Mouse (Mus musculus) cerebellum, postnatal 4 days (tissue): ENCODE measurements around the gene Mtr.
A peak's percentile ranks its signal among the peaks of the same experiment; 100 is the strongest.

Experiments
- DNase-seq, 2 experiments: peaks; one replicate each; pipeline ENCODE4 v3.0.0; 2022; ENCODE audit warnings: low spot score in 2 of 2, mixed read lengths in 1 of 2

The Mtr gene

DNA sequence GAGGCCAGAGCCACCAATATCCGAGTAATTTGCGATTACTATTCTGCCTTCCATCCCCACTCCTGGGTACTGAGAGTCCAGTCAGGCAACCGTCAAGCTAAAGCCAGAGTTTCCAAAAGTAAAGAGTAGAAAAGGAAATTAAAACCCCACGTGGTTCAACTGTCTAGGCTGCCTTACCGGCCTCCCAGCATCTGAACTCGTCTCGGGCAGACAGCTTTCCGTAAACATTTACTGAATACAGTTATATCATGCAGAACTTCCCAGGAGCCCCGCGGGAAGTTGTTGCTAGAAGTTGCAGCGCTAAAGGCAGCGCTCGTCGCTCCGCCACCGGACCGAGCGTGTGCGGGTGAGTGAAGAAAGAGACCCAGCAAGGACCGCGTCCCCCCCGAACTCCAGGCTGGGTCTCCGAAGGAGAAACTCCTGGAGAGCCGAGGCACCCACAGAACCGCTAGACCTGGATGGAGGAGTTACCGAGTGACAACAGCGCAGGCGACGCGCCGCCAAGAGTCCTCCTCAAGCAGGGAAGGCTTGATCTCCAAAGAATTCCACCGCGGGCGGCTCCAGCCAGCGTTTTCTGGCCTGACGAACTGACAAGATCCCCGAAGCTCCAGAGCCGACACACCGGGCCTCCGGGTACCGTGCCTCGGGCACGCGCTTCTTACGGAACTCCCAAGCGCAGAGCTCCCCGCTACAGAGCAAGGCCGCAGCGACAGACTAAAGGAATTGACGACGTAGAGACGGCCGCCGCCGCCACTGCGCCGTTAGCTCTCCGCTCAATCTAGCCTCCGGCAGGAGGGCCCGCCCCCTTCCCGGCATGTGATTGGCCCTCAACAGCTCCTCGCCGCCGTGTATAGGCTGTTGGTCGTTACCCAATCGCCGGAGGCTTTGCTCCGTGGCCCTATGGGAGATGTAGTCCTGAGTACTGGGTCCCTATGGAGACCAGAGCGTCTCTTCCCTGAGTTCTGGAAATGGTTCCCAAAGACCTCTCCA lies at the start of gene Mtr:
TSS of gene Mtr (minus strand) at position 723 of the 990 bp plus-strand sequence.
- DNase-seq, result peak; percentile 89 to 95

DNA sequence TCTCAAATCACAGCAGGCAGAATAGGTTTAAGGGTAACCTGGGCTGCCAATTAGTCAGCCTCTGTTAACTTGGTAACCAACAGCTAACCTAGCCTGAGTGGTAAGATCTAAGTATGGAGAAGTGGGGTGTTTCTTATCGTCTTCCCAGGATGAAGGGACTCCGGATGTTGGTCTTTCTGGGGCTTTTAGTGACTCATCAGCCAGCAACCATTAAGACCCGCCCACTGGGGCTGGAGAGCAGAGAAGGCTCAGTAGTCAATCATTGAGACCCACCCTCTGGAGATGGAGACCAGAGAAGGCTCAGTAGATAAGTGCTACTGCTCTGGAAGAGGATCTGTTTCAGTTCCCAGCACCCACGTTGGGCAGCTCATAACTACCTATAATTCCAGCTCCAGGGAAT lies 49.4 kb upstream of the Mtr start:
- DNase-seq, result no peak

DNA sequence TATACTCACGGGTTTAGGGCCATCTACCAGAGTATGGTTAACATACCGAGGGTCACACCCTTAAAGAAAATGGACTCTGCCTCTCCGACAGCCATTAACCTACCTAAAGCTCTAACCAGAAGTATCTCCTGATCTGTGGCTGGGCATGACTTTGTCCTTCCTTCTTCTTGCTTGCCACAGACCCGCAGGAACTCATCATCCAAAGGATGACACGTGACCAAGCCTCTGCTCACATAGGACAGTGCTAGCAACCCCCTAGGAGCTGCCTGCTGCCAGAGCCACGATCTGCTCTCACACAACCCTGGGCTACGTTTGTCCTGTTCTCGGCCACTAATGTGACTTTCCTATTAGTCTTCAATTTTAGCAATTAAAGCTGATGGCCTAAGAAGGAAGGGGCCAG lies 47.6 kb upstream of the Mtr start:
- DNase-seq, result no peak

DNA sequence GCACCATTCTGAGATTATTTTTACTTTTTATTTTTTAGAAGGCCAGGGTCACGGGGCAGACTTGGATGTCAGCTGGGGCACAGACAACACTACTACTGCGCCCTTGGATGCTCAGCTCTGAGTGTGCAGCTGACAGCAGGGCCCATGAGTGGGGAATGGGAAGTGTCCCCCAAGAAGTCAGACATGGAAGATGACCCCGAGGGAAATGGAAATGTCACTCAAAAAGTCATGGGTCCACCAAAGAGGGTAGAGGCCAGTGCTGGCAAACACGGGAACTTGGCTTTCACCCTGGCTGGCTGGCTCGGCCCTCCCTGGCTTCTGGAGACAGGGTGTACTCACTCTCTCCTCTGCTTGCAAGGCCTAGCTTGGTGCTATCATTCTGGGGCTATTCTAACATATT lies 47.1 kb upstream of the Mtr start:
- no peak for DNase-seq

DNA sequence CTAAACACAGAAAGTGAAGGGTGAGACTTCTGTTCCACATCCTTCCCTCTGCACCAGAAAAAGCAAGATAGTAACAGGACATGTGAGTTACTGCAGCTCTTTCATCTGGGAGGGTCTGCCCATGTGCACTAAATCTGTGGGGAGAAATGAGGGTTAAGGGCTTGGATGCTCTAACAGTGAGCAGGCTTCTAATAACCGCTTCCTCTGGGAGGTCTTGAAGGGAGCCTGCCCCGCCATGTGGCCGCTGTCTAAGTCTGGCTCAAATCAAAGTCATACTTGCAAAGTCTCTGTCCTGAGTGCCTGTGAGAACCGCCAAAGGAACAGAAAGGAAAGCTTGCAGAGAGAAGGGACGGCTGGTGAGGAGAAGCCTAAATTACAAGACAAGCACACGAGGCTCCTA lies 39.9 kb upstream of the Mtr start:
- no peak for DNase-seq

DNA sequence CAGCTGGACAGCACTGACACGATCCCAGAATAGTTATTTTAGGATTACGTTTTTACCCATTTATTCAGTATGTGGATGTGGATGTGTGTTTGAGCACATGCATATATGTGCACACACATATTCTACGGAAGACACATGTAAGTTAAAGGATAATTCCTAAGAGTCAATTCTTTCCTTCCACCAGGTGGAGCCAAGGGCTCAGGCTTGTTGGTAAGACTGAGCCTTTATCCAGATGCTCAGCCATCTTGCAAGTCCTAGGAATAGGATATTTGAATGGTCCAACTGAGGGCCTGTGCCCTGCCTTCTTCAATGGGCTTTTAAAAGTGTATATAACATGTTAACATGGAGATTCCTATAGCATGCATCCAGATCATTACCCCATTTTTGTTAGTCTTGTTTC lies 38.8 kb upstream of the Mtr start:
- no peak for DNase-seq

DNA sequence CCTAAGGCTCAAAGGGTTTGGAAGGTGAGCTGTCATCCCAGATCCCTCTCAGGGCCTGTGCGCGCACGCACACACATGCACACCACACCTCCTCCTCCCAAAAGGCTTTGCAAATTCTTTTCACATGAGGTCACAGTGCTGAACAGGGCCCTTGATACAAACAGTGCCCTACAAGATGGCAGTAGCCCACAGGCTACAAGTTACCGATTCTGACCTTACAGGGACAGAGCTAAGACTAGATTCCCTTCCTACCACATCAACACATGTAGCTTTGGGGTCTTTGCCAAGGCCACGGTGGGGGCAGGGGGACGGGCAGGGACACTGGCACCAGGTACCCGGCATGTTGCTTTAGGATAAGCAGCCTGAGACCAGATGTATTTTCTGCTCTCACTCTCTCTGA lies 35.9 kb upstream of the Mtr start:
- no peak for DNase-seq

DNA sequence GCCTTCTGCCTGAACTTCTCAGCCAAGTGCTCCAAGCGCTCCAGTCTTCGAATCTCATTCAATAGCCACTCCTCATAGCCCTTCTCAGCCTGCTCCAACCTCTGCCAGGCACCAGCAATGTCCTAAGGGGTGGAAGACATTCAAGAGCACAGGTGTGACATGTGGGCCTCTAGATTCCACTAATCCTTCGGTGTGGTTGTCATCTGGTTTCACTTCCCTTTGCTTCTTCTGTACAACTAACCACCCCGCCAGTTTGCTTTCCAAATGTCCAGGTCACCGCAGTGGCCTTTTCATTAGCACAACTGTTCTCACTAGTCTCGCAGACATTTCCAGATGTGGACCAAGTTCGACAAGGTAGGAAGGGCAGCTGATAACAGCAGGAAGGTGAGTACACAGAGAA lies 32.8 kb upstream of the Mtr start:
- DNase-seq, result no peak

DNA sequence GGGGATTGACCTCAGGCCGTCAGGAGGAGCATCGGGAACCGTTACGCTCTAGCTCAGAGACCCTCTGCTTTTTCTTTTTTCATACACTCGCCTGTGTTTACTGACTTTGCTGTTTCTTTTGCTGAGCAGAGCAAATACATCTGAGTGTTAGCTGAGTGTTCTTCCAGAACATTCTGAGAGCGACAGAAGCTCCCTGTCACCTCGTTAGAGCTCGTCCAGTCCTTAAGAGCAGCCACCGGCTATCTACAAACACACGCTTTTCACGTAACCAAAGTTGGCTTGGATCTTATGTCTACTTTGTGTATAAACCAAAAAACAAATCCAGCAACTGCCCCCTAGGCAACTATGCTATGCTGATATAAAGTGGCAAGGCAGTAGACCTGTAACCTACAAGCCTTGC lies 26.6 kb upstream of the Mtr start:
- DNase-seq, result no peak

DNA sequence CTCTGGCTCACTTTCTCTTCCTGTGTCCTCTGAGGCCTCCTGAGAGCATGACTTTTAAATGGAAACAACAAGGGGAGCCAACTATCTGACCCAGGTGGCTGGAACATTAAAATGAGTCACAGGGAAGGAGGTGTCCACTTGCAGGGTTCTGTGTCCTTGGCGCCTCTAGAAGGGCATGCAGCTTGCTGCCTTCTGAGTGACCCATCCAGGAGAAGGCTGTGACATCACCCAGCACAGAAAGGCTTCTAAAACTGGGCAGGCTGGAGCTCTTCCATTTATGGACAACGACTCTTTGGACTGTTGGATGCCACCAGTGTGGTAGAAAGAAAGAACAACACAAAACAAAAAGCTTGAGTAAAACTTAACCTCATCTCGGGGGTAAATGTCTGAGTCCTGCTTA lies 25.9 kb upstream of the Mtr start:
- no peak for DNase-seq

DNA sequence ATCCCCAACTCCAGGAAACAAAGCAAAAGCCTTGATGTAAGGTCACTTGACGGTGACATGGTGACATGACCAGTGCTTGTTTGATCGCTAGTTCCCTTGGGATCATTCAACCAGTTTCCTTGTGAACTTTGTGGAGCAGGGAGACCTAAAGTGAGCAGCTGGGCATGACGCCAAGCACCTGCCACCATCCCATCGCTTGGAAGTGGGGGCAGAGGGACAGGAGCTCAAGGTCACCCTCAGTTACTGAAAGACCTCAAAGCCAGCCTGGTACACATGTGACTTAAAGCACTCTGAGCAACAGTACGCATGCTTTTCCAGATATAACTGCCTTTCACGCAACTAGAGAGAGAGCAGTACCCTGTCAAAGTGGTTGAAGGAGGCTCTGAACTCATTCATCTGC lies 16.8 kb upstream of the Mtr start:
- DNase-seq, result no peak

DNA sequence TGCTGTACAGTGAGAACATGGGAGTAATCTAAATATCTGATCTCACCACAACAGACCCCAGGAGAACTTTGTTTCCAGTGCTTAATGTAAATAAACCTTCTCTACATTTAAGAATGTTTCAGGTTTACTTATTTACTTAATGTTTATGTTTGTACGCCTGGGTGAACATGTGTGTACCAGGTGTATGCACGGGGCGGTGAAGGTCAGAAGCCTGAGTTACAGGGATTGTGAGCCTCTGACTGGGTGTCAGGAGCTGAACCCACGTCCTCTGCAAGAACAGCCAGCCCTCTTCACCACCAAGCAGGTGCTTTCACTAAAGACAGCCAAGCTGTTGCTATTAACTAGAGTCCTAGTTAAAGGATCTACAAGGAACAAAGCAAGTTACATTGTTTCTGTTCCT lies 16.3 kb upstream of the Mtr start:
- DNase-seq, result no peak

DNA sequence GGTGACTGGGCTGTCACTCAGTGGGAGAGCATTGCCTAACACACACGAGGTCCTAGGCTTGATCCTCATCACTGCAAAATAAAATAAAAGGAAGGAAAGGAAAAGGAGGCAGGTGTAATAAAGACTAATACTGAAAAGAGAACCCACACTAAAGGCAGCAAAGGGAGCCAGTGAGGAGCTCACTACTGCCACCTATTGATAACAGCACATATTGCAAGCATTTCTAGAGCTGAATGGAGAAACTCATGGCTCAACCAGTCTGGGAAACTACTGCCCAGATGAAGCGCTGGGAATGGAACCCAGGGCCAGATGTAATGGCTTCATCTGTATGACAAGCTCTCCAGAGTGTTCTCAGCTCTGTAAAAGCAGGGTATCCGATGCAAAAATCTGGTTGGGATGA lies 15.0 kb upstream of the Mtr start:
- DNase-seq, result peak in 1 of 2 experiments; percentile 9

DNA sequence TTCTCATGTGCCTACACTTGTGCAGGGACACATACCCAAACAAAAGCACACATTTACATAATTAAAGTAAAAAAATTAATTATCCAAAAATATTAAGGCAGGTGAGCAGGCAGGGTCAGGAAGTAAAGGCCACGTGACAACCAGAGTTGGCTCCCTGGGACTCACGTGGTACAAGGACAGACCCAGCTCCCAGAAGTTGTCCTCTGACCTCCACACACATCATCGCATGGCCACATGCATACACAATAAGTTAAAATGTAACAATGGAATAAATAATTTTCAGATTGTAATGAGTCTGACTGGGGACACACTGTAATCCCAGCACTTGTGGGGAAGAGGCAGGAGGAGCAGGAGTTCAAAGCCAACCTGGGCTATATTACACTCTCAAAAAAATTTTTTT lies 10.1 kb upstream of the Mtr start:
- no peak for DNase-seq

DNA sequence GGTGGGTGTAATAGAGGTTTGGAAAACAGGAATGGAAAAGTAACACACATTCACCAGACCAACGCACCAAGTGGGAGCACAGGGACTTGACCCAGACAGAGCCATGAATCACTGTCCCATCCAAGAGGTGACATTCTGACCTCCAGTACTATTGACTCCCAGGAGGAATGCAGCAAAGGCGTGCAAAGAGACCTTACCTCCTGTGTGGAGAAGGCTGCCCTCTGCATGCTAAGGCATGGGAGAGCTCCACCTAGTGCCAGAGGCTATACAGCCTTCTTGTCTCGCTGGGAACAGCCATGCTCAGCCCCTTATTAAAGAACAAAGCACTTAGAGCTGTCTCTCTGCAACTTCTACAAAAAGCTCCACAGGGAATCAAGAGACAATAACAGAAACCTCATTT lies 9.2 kb upstream of the Mtr start:
- DNase-seq, result no peak

DNA sequence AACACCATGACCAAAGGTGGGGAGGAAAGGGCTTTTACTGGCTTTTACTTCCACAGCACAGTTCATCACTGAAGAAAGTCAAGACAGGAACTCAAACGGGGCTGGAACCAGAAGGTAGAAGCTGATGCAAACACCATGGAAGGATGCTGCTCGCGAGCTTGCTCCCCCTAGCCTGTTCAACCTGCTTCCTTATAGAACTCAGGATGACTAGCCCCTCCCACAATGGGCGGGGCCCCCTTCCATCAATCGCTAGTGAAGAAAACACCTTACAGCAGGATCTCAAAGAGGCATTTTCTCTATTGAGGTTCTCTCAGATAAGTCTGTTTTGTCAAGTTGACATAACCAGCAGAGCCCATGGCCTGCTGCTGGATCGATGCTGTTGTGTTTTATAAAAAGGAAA lies 6.1 kb upstream of the Mtr start:
- no peak for DNase-seq

DNA sequence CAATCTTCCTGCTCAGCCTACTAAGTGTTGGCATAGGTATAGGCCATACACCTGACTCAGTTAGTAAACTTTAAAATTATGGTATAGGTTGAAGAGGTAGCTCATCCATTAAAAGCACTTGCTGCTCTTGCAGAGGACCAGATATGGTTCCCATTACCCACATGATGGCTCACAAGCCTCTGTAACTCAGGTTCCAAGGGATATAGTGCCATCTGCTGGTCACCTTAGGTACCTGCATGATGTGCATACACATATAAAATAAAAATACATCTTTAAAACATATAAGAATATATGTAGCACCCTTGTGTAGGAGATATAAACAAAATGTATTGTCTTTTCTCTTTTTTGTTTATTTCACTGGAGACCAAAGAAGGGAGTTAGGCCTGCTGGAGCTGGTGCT lies 3.6 kb upstream of the Mtr start:
- no peak for DNase-seq

DNA sequence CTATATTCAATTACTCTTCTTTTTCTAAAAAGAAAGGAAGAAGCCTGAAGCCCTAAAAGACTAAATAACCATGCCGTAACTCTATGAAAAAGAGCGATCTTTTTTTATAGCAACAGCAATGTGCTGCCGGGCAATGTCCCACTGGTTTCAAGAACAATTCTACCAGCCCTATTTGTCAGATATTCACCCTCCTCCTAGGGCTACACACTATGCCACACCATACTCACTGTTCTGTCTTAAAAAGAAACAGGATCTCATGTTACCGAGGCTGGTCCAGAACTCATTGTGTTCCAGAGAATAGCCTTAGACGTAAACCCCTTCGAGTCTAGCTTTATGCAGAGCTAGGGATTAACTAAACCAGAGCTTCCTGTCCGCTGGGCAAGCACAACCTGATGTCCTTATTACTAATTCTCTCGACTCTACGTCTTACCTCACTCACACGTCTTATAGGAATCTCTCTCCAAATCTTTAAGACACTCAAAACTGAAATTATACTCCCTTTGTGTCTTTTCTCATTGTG lies 982 bp downstream of the Mtr start:
- DNase-seq, result no peak

DNA sequence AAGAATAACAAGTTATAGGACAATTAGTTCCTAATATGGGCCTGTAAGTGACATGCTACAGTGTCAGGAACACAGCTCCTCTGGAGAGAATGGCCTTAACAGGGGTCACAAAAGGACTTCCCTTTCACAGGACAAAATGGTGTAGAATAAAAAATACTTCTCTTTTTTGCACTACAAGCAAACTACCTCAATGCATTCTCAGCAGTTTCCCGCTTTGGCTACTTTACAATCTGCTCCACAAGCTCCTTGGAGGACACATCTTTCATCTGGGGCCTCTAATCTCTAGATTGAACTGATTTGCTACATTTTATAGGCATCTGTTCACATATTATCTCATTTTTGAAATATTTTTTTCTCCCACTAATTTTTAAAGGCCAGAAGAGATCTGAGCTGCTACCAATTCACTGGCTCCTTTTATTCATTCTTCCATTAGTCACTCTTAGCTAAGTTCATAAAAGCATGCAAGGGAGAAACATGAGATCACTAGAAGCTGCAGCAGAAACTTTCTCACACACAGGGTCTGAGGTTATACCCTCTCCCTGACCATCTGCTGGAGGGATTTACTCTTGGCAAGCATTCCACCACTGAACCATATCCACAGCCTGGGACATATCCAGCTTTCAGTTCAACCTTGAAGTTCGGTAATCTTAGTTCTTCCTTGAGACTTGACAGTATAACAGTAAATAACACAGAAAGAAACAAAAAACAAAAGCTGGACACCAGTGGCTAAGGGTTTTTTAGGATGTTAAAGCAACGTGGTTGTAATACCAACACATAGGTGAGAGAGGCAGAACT lies 1.8 kb downstream of the Mtr start:
- no peak for DNase-seq

DNA sequence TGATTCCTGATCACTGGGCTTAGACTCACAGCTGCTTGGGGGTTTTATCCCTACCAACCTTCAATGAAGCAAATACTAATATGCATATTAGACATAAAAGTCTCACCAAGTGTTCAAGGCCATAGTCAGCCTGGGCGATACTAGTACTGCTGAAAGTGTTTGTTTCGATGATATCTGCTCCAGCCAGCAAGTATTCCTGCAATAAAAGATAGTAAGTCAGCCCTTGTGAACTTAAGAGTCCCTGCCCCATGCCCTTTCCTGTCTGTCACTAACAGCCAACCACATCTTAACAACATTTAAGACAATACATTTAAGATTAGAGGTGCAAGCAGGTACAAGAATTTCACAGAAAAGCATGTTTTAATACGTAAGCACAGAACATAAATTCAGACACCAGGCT lies 7.4 kb downstream of the Mtr start:
- no peak for DNase-seq

DNA sequence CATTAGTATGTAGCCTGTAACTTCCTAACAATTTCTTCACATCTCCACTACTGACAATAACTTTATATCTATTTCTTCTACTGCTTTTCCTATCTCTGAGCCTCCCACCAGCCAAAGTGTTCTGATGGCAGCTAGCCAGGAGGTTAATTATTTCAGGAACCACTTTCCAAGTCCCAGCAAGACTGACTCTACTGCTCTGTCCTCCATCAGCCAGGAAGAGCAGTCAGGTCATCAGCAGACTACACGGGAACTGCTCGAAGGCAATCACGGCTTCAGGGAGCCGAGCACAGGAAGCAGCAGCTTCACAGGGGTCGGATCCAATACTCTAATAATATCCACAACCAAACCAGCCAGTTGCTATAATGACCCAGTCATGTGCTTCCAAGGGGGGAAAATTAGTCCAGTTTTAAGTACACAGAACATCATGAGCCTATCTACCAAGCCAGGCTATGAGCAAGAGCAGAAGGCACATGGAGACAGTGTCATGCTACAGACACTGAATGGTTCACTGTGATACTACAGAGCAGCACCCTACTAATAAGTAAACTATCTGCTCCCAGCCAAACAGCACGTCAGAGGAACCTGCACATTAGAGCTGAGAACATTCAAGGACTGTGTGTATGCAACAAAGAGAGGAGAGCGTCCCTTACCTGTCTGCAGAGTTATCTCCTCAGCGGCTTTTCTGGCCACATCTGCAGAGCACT lies 8.6 kb downstream of the Mtr start:
- DNase-seq, result no peak

DNA sequence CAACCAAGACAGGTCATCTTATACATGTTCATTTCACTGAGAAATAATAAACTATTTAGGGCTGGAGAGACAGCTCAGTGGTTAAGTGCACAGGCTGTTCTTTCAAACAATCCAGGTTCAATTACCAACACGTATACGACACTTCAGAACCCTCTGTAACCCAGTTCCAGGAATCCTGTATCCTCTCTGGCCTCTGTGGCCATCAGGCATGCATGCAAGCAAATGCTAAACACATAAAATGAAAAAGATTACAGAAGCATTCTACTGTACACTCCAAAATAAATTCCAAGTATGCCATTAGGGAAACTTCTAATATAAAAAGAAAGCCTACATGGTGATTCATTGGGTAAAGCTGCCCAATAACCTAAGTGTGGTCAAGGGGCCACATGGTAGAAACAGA lies 12.0 kb downstream of the Mtr start:
- DNase-seq, result no peak
